Mouse (Mus musculus): Measurements from ENCODE around the gene Arhgef3. TPM values are rescaled to one million over a fixed set of nuclear protein-coding genes. Genes with fewer than 3 reads are reported as not detected.
"Not testable (repeated sequence)": the region's sequence is repeated elsewhere in the genome, so short reads cannot be mapped to it uniquely, and the experiment has no call there.

Arhgef3 gene
- polyA plus RNA-seq, 1 experiment from 2014 or later, result 1.7 TPM

DNA sequence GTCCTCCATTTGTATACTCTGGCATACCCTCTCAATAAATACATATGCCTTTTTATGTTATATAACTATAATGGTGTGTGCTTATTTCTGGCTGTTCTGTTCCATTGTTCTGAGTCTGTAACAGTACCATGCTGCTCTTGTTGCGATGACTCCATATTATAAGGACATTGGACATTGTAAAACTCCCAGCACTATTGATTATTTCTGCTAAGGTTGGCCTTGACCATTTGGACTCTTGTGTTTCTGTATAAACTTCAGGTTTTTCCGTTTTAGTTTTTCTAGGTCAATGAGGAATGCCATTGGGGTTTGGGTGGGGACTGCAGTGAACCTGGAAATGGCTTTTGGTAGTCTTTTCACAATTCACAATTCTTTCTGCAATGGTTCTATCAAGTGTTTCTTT is 90.0 kb downstream of the Arhgef3 start:
- H3K27ac ChIP-seq, result no peak overlapping the region
- no peak overlapping the region for H3K4me2 ChIP-seq (replicated peaks)
- WGBS, result 83% methylated on average over 2 of the region's 2 CpGs
- H3K36me3 ChIP-seq, result no peaks in the 10 kb centered on the region
- H3K27me3 ChIP-seq, result no peaks in the 10 kb centered on the region
- no peak overlapping the region for H3K4me3 ChIP-seq (replicated peaks)
- no peak overlapping the region for H3K9ac ChIP-seq (replicated peaks)
- no peaks in the 10 kb centered on the region for H3K4me1 ChIP-seq (replicated peaks)
- H3K9me3 ChIP-seq, result no peaks in the 10 kb centered on the region
- ATAC-seq, result no peak

- Histone ChIP-seq H3K9me3 (no peaks in the 10 kb centered on the region), H3K4me1 (replicated peaks) (no peaks in the 10 kb centered on the region), H3K4me3 (replicated peaks) (no peak overlapping the region), H3K4me2 (replicated peaks) (no peak overlapping the region), H3K27me3 (no peaks in the 10 kb centered on the region), H3K9ac (replicated peaks) (no peak overlapping the region), H3K36me3 (no peaks in the 10 kb centered on the region), H3K27ac (no peak overlapping the region)
- ATAC-seq, result no peak
Observed at GRCm38 (mm10) chr14:27206443-27206842, 91.7 kb downstream of the Arhgef3 start.

- Histone ChIP-seq H3K4me1 (replicated peaks) (no peaks in the 10 kb centered on the region), H3K4me2 (replicated peaks) (no peak overlapping the region), H3K9me3 (no peaks in the 10 kb centered on the region), H3K36me3 (no peaks in the 10 kb centered on the region), H3K27ac (no peak overlapping the region), H3K27me3 (no peaks in the 10 kb centered on the region), H3K4me3 (replicated peaks) (no peak overlapping the region), H3K9ac (replicated peaks) (no peak overlapping the region)
- WGBS, result over 99% methylated on average over 4 of the region's 4 CpGs
- no peak for ATAC-seq
Observed at GRCm38 (mm10) chr14:27209542-27209941, 94.8 kb downstream of the Arhgef3 start.

DNA sequence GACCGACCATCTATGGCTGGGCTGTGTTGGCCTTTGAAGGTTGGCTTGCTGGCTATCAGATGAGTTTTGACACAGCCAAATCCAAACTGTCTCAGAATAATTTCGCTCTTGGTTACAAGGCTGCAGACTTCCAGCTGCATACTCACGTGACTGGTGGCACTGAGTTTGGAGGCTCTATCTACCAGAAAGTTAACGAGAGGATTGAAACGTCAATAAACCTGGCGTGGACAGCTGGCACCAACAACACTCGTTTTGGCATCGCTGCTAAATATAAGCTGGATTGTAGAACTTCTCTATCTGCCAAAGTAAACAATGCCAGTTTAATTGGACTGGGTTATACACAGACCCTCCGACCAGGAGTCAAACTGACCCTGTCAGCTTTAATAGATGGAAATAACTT is 96.1 kb downstream of the Arhgef3 start:
- not testable (repeated sequence) for H3K9me3 ChIP-seq; ATAC-seq; H3K4me1 ChIP-seq (replicated peaks); H3K4me3 ChIP-seq (replicated peaks); H3K9ac ChIP-seq (replicated peaks); H3K27ac ChIP-seq; H3K4me2 ChIP-seq (replicated peaks); H3K36me3 ChIP-seq; H3K27me3 ChIP-seq
- 87% methylated on average over 9 of the region's 9 CpGs for WGBS

- WGBS, result 98% methylated on average over 2 of the region's 2 CpGs
- Histone ChIP-seq H3K27me3 (no peaks in the 10 kb centered on the region), H3K9ac (replicated peaks) (no peak overlapping the region), H3K27ac (no peak overlapping the region), H3K4me1 (replicated peaks) (no peaks in the 10 kb centered on the region), H3K9me3 (no peaks in the 10 kb centered on the region), H3K36me3 (no peaks in the 10 kb centered on the region), H3K4me3 (replicated peaks) (no peak overlapping the region), H3K4me2 (replicated peaks) (no peak overlapping the region)
- no peak for ATAC-seq
Observed at GRCm38 (mm10) chr14:27211743-27212445, 97.2 kb downstream of the Arhgef3 start.

- no peaks in the 10 kb centered on the region for H3K27me3 ChIP-seq
- no peak for ATAC-seq
- no peak overlapping the region for H3K27ac ChIP-seq
- H3K9ac ChIP-seq (replicated peaks), result no peak overlapping the region
- no peaks in the 10 kb centered on the region for H3K4me1 ChIP-seq (replicated peaks)
- H3K4me2 ChIP-seq (replicated peaks), result no peak overlapping the region
- H3K9me3 ChIP-seq, result no peaks in the 10 kb centered on the region
- 83% methylated on average over 2 of the region's 2 CpGs for WGBS
- H3K4me3 ChIP-seq (replicated peaks), result no peak overlapping the region
- H3K36me3 ChIP-seq, result no peaks in the 10 kb centered on the region
Observed at GRCm38 (mm10) chr14:27214232-27214631, 99.5 kb downstream of the Arhgef3 start.

DNA sequence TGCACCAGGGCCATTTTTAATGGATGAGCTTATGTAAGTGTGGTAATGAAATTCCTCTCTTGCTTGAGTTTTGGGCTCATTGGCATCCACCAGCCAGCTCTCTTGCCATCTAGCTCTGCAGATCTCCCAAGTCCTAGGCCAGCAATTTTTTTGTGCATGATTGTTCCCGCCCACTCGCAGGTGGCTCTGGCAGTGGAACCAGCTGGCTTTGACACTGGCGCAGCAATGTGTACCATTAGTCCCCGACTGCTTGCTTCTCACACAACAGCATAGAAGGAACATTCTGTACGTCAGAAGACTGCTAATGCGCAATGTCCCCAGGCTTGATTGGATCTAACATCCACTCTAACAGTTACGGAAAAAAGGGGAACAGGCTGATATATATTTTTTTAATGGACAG is 105.0 kb downstream of the Arhgef3 start:
- Histone ChIP-seq H3K27ac (no peak overlapping the region), H3K4me1 (replicated peaks) (0 out of 2 replicates have a peak, but pooled peaks cover 5% of the 10 kb centered on the region), H3K9me3 (no peaks in the 10 kb centered on the region), H3K4me2 (replicated peaks) (no peak overlapping the region), H3K4me3 (replicated peaks) (no peak overlapping the region), H3K27me3 (no peaks in the 10 kb centered on the region), H3K9ac (replicated peaks) (no peak overlapping the region), H3K36me3 (no peaks in the 10 kb centered on the region)
- 90% methylated on average over 7 of the region's 7 CpGs for WGBS
- no peak for ATAC-seq

DNA sequence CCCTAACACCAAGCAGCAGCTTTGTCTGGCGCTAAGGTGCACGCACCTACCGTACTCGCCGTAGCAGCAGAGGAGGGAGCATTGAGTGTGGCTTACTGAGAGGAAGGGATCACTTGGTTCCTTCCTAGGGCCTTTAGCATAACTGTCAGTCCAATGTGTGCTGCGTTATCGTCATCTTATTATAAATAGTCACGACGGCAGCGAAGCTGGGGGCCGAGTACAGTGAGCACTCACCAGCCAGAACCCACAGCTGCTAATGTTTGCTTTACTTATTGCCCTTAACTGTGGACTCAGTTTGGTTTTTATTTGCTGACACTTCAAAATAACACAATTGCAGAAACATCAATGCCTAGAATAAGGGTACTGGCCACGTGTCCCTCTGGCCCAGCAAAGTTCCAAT is 105.6 kb downstream of the Arhgef3 start:
- no peak overlapping the region for H3K4me2 ChIP-seq (replicated peaks)
- H3K4me3 ChIP-seq (replicated peaks), result no peak overlapping the region
- 91% methylated on average over 12 of the region's 12 CpGs for WGBS
- H3K27me3 ChIP-seq, result no peaks in the 10 kb centered on the region
- no peaks in the 10 kb centered on the region for H3K36me3 ChIP-seq
- no peak for ATAC-seq
- no peaks in the 10 kb centered on the region for H3K9me3 ChIP-seq
- no peak overlapping the region for H3K27ac ChIP-seq
- H3K9ac ChIP-seq (replicated peaks), result no peak overlapping the region
- 0 out of 2 replicates have a peak, but pooled peaks cover 5% of the 10 kb centered on the region for H3K4me1 ChIP-seq (replicated peaks)

DNA sequence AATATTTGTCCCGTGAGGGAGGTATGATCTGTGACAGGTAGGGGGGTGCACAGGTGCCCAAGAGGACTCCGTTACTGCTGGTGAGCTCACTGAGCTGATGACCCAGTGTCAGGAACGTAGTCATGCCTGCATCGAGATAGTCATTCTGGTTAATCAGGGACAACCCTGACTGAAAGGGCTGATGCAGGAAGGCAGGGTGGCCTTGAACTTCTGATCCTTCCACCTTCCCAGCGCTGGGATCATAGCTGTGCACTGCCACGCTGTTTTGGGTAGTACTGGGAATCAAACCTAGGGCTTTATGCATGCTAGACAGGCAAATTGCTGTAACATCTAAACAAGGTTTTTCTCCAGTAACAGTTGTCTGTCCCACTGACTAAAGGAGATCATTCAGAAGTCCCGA is 109.9 kb downstream of the Arhgef3 start:
- Histone ChIP-seq H3K27me3 (no peaks in the 10 kb centered on the region), H3K9ac (replicated peaks) (no peak overlapping the region), H3K9me3 (no peaks in the 10 kb centered on the region), H3K4me2 (replicated peaks) (no peak overlapping the region), H3K27ac (no peak overlapping the region), H3K4me3 (replicated peaks) (no peak overlapping the region), H3K4me1 (replicated peaks) (0 out of 2 replicates have a peak, but pooled peaks cover 5% of the 10 kb centered on the region), H3K36me3 (no peaks in the 10 kb centered on the region)
- no peak for ATAC-seq
- WGBS, result 93% methylated on average over 7 of the region's 7 CpGs

- Histone ChIP-seq H3K9ac (replicated peaks) (no peak overlapping the region), H3K4me3 (replicated peaks) (no peak overlapping the region), H3K4me2 (replicated peaks) (no peak overlapping the region), H3K27ac (no peak overlapping the region), H3K36me3 (no peaks in the 10 kb centered on the region), H3K27me3 (no peaks in the 10 kb centered on the region), H3K9me3 (no peaks in the 10 kb centered on the region), H3K4me1 (replicated peaks) (peaks cover 12% of the 10 kb centered on the region)
- 57% methylated on average over 3 of the region's 3 CpGs for WGBS
- no peak for ATAC-seq
Observed at GRCm38 (mm10) chr14:27226288-27226687, 111.6 kb downstream of the Arhgef3 start.

- no peaks in the 10 kb centered on the region for H3K9me3 ChIP-seq
- H3K9ac ChIP-seq (replicated peaks), result no peak overlapping the region
- ATAC-seq, result no peak
- H3K27me3 ChIP-seq, result no peaks in the 10 kb centered on the region
- WGBS, result 78% methylated on average over 2 of the region's 2 CpGs
- no peak overlapping the region for H3K27ac ChIP-seq
- peaks cover 15% of the 10 kb centered on the region for H3K4me1 ChIP-seq (replicated peaks)
- no peak overlapping the region for H3K4me2 ChIP-seq (replicated peaks)
- no peaks in the 10 kb centered on the region for H3K36me3 ChIP-seq
- no peak overlapping the region for H3K4me3 ChIP-seq (replicated peaks)
Observed at GRCm38 (mm10) chr14:27228288-27228687, 113.6 kb downstream of the Arhgef3 start.

- Histone ChIP-seq H3K36me3 (no peaks in the 10 kb centered on the region), H3K9me3 (no peaks in the 10 kb centered on the region), H3K27me3 (no peaks in the 10 kb centered on the region), H3K4me1 (replicated peaks) (peaks cover 15% of the 10 kb centered on the region), H3K4me3 (replicated peaks) (no peak overlapping the region), H3K27ac (no peak overlapping the region), H3K9ac (replicated peaks) (no peak overlapping the region), H3K4me2 (replicated peaks) (no peak overlapping the region)
- no peak for ATAC-seq
- WGBS, result 83% methylated on average over 5 of the region's 5 CpGs
Observed at GRCm38 (mm10) chr14:27228941-27229371, 114.3 kb downstream of the Arhgef3 start.
